Mouse (Mus musculus) midbrain, embryonic 11.5 days (tissue): ENCODE results near the gene Znhit1. TPM values are rescaled to one million over a fixed set of nuclear protein-coding genes. Genes with fewer than 3 reads are reported as not detected.
A peak's percentile ranks its signal among the peaks of the same experiment; 100 is the strongest.

Experiments
- ATAC-seq: fragments of 200-750 bp; cut with Nextera tagmentation; 2 replicates; pipeline ENCODE4 v1.8.0; 2017; ENCODE audit warnings: moderate TSS enrichment, moderate library complexity; ENCODE audit not compliant: low FRiP score
- DNase-seq: peaks from one replicate; pipeline ENCODE4 v3.0.0; 2015; ENCODE audit warnings: low spot score; ENCODE audit errors: missing footprints
- H3K27ac ChIP-seq: fragments of 300-500 bp; sonication (generic); 2 replicates; pipeline ENCODE4 v1.5.1; 2014; ENCODE audit warnings: low read depth, low read length
- H3K27me3 ChIP-seq: fragments of 300-500 bp; sonication (generic); 2 replicates; pipeline ENCODE4 v1.6.1; 2014; ENCODE audit warnings: mild to moderate bottlenecking, low read length, moderate library complexity, mixed read lengths; ENCODE audit not compliant: control insufficient read depth, insufficient read depth
- H3K36me3 ChIP-seq: fragments of 300-500 bp; sonication (generic); 2 replicates; pipeline ENCODE4 v1.6.1; 2014; ENCODE audit warnings: mild to moderate bottlenecking, low read length, moderate library complexity, mixed read lengths; ENCODE audit not compliant: control insufficient read depth, insufficient read depth
- H3K4me1 ChIP-seq: fragments of 300-500 bp; sonication (generic); 2 replicates; pipeline ENCODE4 v1.6.1; 2014; ENCODE audit warnings: low read length; ENCODE audit not compliant: control insufficient read depth, insufficient read depth
- H3K4me2 ChIP-seq: fragments of 300-500 bp; sonication (generic); 2 replicates; pipeline ENCODE4 v1.6.1; 2014; ENCODE audit warnings: mild to moderate bottlenecking, moderate library complexity
- H3K4me3 ChIP-seq: fragments of 300-500 bp; sonication (generic); 2 replicates; pipeline ENCODE4 v1.5.1; 2014; ENCODE audit warnings: low read depth, low read length
- H3K9ac ChIP-seq: fragments of 300-500 bp; sonication (generic); 2 replicates; pipeline ENCODE4 v1.6.1; 2014; ENCODE audit warnings: low read length
- H3K9me3 ChIP-seq: fragments of 300-500 bp; sonication (generic); 2 replicates; pipeline ENCODE4 v1.6.1; 2016; ENCODE audit warnings: low read length; ENCODE audit not compliant: control insufficient read depth
- WGBS: fragments of 180-500 bp; shearing (Covaris S2); extraction: QIAGEN DNeasy Blood & Tissue Kit; methylation state at CpG from one replicate; pipeline ENCODE4 v1.1.7; 2014; 5-methylcytosine and 5-hydroxymethylcytosine counted together
- microRNA counts: library from miRNA; unstranded; fragments of <30 nt; microRNA quantifications from one replicate; lab custom pipeline; 2015
- microRNA-seq: library from miRNA; unstranded; fragments of <30 nt; microRNA quantifications from one replicate; pipeline ENCODE4, GENCODE M21; 2017
- polyA plus RNA-seq: library from polyadenylated mRNA; unstranded; fragments of >200 nt; fragmentation: Nextera tagmentation; extraction: Ambion mirVana; gene quantifications from 2 replicates; pipeline ENCODE4 v1.2.1, GENCODE M21; 2014

The Znhit1 gene
- polyA plus RNA-seq, 1 experiment from 2014 or later = 92.1 TPM

DNA sequence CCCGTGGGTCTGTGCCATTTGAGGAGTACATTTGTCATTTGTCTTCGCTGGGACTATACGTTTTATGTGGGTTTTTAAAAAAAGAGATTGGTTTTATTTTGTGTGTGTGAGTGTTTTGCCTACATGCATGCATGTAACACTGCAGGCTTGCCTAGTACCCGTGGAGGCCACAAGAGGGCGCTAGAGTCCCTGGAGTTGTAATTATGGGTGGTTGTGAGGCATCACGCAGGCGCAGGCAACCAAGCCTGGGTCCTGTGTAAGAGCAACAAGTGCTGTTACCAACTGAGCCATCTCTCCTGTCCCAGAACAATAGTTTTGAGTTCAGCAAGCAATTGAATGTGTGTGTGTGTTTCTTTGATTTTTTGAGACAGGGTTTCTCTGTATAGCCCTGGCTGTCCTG, 48.5 kb downstream of the Znhit1 start:
- ATAC-seq (no peak), DNase-seq (peak; percentile 75)
- Histone ChIP-seq H3K4me1 (no peaks in the 10 kb centered on the region), H3K36me3 (no peaks in the 10 kb centered on the region), H3K4me3 (no peak overlapping the region), H3K4me2 (no peak overlapping the region), H3K27me3 (no peaks in the 10 kb centered on the region), H3K9me3 (no peaks in the 10 kb centered on the region), H3K27ac (no peak overlapping the region), H3K9ac (no peak overlapping the region)
- WGBS = 67% methylated on average over 7 of the region's 7 CpGs

DNA sequence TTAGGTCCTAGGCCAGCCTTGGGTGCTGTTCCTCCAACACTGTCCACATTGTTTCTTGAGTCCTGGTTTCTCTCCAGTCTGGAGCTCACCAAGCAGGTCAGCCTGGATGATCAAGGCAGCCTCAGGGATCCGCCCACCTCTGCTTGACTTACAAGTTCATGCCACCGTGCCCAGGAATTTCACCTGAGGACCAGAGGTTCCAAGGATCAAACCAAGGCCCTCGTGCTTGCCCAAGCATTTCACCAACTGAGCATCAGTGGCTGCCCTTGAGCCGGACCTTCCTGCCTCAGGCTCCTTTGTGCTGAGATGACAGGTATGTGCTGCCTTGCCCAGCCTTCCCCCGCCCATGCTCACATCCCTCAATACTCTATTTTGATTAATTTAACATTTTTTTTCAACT, 50.2 kb downstream of the Znhit1 start:
- Histone ChIP-seq H3K36me3 (no peaks in the 10 kb centered on the region), H3K4me3 (no peak overlapping the region), H3K9me3 (no peaks in the 10 kb centered on the region), H3K4me1 (no peaks in the 10 kb centered on the region), H3K9ac (no peak overlapping the region), H3K4me2 (no peak overlapping the region), H3K27me3 (no peaks in the 10 kb centered on the region), H3K27ac (no peak overlapping the region)
- DNase-seq (peak; percentile 44), ATAC-seq (no peak)
- WGBS = 91% methylated on average over 5 of the region's 5 CpGs

DNA sequence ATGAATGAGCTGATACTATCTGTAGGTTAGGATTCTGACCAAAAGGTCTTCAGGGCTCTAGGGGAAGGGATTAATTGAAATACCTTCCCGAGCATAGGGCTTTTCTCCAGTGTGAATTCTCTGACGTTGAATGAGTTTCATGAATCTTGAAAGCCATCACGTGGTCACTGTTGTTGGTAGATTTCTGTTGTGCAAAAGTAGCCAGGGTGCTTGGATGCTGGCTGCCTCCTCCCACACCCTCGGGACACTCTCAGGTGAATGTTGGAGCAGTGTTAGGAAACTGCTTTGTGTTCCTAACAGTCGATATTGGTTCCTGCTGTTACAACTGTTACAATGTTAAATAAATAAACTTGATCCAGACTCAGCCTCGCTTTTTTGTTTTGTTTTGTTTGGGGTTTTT, 51.1 kb downstream of the Znhit1 start:
- WGBS = 84% methylated on average over 6 of the region's 6 CpGs
- DNase-seq (peak; percentile 33), ATAC-seq (no peak)
- Histone ChIP-seq H3K36me3 (no peaks in the 10 kb centered on the region), H3K4me3 (no peak overlapping the region), H3K27ac (no peak overlapping the region), H3K4me2 (no peak overlapping the region), H3K4me1 (no peaks in the 10 kb centered on the region), H3K9me3 (no peaks in the 10 kb centered on the region), H3K27me3 (no peaks in the 10 kb centered on the region), H3K9ac (no peak overlapping the region)

DNA sequence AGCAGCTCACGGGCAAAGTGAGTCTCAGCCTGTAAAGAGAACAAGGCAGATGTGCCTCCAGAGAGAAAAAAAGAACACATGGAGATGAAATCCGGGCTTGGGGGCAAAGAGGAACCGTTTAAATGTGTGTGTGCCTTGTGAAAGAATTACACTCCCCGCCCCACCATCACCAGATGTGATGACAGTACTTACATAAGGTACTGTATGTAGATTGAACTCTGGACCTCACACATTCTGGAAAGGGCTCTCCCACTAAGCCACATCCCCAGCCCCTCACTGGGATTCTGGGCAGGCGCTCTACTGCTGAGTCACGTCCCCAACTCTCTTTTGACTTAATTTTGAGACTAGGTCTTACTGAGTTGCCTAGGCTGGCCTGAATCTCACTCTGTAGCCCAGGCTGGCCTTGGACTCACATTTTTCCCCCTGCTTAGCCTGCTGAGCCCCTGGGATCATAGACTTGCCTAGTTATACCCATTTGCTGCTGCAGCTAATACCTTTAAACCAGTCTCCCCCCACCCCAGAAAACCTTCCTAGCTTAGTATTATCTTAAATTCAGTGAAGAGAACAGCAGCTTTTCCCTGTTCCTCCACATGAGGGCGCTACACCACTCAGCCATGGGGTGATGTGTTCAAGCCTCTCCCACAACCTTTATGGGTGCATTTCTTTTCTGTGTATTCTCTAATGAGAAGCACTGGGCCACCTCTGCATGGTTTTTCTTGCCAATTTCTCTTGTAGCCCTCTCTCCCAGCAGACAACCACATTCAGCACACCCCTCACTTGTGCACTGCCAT, 51.7 kb downstream of the Znhit1 start:
- H3K4me1 ChIP-seq = no peaks in the 10 kb centered on the region
- peak; percentile 45 for DNase-seq
- H3K36me3 ChIP-seq = no peaks in the 10 kb centered on the region
- ATAC-seq = no peak
- 67% methylated on average over 7 of the region's 7 CpGs for WGBS
- H3K9me3 ChIP-seq = no peaks in the 10 kb centered on the region
- no peaks in the 10 kb centered on the region for H3K27me3 ChIP-seq
- H3K9ac ChIP-seq = no peak overlapping the region
- H3K4me3 ChIP-seq = no peak overlapping the region
- H3K4me2 ChIP-seq = no peak overlapping the region
- H3K27ac ChIP-seq = no peak overlapping the region

DNA sequence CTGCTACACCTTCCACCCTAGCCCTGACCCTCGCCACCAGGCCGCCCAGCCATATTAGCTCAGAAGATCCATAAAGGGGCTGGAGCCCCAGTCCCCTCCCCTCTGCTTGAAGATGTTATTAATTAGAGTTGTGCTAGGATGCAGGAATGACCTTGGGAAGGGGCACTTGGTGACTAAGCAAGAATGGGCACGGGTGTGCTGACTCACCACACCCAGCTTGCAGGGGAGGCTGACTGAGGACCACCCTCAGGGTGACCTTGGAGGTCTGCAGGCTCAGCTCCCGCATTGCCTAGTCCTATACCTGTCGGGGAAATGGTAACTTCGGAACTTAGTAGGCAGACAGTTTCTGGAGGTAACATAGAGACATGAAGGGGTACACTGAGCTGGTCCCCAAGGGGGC, 53.9 kb downstream of the Znhit1 start:
- no peaks in the 10 kb centered on the region for H3K9me3 ChIP-seq
- no peaks in the 10 kb centered on the region for H3K36me3 ChIP-seq
- no peak overlapping the region for H3K27ac ChIP-seq
- H3K4me1 ChIP-seq = no peaks in the 10 kb centered on the region
- ATAC-seq = no peak
- WGBS = 85% methylated on average over 6 of the region's 6 CpGs
- no peak for DNase-seq
- no peak overlapping the region for H3K4me3 ChIP-seq
- H3K27me3 ChIP-seq = no peaks in the 10 kb centered on the region
- no peak overlapping the region for H3K9ac ChIP-seq
- H3K4me2 ChIP-seq = no peak overlapping the region

DNA sequence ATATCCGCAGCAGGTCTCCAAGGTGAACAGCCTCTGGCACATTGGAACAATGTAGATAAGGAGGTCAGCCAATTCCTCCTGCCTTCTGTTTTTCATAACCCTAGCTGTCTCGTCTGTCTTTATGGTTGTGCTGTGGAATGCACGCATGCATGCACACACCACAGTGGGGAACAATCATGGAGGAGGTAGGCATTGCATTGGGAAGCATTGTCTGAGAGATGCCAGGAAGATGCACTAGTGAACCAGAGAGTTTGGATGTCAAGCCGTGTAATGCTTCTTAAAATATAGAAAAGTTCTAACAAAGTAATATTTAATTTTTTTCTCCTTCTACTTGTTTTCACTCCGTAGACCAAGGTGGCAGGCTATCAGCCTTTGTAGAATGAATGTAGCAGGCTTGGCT, 54.9 kb downstream of the Znhit1 start:
- 87% methylated on average over 5 of the region's 5 CpGs for WGBS
- no peaks in the 10 kb centered on the region for H3K27me3 ChIP-seq
- H3K9ac ChIP-seq = no peak overlapping the region
- H3K36me3 ChIP-seq = no peaks in the 10 kb centered on the region
- no peaks in the 10 kb centered on the region for H3K9me3 ChIP-seq
- no peak overlapping the region for H3K27ac ChIP-seq
- ATAC-seq (no peak), DNase-seq (no peak)
- no peak overlapping the region for H3K4me2 ChIP-seq
- no peaks in the 10 kb centered on the region for H3K4me1 ChIP-seq
- no peak overlapping the region for H3K4me3 ChIP-seq

MicroRNAs encoded within 50 kb of the gene (microRNA counts, 519-probe panel; counts per million panel counts)
- not detected for microRNA mmu-miR-702 (lab: Ali Mortazavi, UCI)

Small RNAs within 50 kb of the gene (microRNA-seq; reads per million reads assigned to microRNA genes)
- gene Mir702 = 74.7 reads per million, percentile 49 among the genes with 10 or more reads in this experiment

Other genes with a start within 250 kb of the Znhit1 start
- 18.8 and 21.9 TPM in 2 replicates for gene Col26a1, start 104.8 kb downstream of the Znhit1 start, polyA plus RNA-seq
- gene Ift22, start 79.9 kb downstream of the Znhit1 start, polyA plus RNA-seq = 111 and 114 TPM in 2 replicates
- gene Fis1, start 34.7 kb downstream of the Znhit1 start, polyA plus RNA-seq = 320 and 332 TPM in 2 replicates
- 0.22 and 0.26 TPM in 2 replicates for gene Cldn15, start 21.4 kb downstream of the Znhit1 start, polyA plus RNA-seq
- 21.4 and 23.1 TPM in 2 replicates for gene Plod3, start 1.0 kb downstream of the Znhit1 start, polyA plus RNA-seq
- gene Vgf, start 38.4 kb upstream of the Znhit1 start, polyA plus RNA-seq = 0.40 and 0.59 TPM in 2 replicates
- 176 and 192 TPM in 2 replicates for gene Ap1s1, start 58.1 kb upstream of the Znhit1 start, polyA plus RNA-seq
- gene Serpine1, start 84.2 kb upstream of the Znhit1 start, polyA plus RNA-seq = not detected in 2 replicates
- gene Trim56, start 128.2 kb upstream of the Znhit1 start, polyA plus RNA-seq = 4.5 and 4.8 TPM in 2 replicates
- not detected in 2 replicates for gene Muc3, start 161.3 kb upstream of the Znhit1 start, polyA plus RNA-seq
- gene Muc3a, start 224.4 kb upstream of the Znhit1 start, polyA plus RNA-seq = not detected in 2 replicates